Mouse (Mus musculus): Measurements from ENCODE around the gene Dock9. TPM values are rescaled to one million over a fixed set of nuclear protein-coding genes. Genes with fewer than 3 reads are reported as not detected.

Dock9 gene
- polyA plus RNA-seq, 1 experiment = 2.8 TPM

DNA sequence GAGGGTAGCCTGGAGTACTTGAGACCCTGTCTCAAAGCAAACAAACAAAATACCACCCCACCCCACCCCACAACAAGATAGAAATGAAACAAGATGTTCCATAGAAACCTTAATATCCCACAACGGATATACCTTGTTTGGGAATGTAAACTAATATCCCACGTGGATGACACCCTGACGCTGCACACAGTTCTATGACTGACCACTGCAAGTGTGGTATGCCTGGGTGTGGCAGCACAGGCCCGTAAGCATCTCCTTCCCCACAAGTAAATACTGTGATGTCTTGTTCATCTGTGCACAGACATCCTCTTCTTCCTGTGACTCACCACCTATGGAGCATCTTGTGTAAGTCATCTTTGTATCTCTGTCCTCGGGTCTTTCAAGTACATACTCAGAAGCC, 118.7 kb downstream of the Dock9 start:
- Histone ChIP-seq H3K27me3 (ENCODE audit: control insufficient read depth, insufficient read depth, insufficient read length) (no peaks in the 10 kb centered on the region), H3K4me3 (no peak overlapping the region), H3K79me2 (ENCODE audit: control insufficient read depth, insufficient read depth) (no peaks in the 10 kb centered on the region), H3K36me3 (ENCODE audit: control insufficient read depth, insufficient read depth) (no peaks in the 10 kb centered on the region), H3K4me2 (ENCODE audit: low read depth) (no peak overlapping the region), H3ac (ENCODE audit: control insufficient read depth, insufficient read length) (no peak overlapping the region)
- TF ChIP-seq MYOD1 (IDR thresholded peaks at IDR 0.05; ENCODE audit: control insufficient read depth in 1 of 3, insufficient read length in 2 of 3, low read depth in 2 of 3) = no peak
- TF ChIP-seq SRF (IDR thresholded peaks at IDR 0.05; ENCODE audit: control insufficient read depth, insufficient read length, low read depth) = peak; percentile 51
- no peak for TF ChIP-seq MAX (IDR thresholded peaks at IDR 0.05; ENCODE audit: low read depth)
- TF ChIP-seq TCF12 (IDR thresholded peaks at IDR 0.05; ENCODE audit: insufficient read depth, poor library complexity, severe bottlenecking) = no peak

DNA sequence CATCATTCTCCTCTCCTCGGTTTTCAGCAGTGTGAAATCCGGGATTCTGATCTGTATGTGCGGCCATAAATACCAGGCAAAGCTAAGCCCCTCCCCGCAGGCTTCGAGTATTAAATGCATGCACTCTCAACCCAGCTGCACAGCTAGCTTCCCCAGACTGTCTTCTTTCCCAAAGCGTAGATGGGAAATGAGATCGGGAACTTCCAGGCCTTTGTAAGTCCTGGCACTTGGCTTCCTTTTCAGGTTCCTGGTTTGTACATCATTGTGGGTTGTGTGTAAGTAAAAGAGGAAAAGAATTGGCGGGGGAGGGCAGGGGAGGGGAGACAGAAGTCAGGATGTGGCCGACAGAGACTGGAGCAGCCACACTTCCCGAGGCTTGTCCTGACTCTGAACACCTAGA, 119.2 kb downstream of the Dock9 start:
- Histone ChIP-seq H3K4me3 (no peak overlapping the region), H3K4me2 (ENCODE audit: low read depth) (no peak overlapping the region), H3ac (ENCODE audit: control insufficient read depth, insufficient read length) (no peak overlapping the region), H3K36me3 (ENCODE audit: control insufficient read depth, insufficient read depth) (no peaks in the 10 kb centered on the region), H3K79me2 (ENCODE audit: control insufficient read depth, insufficient read depth) (no peaks in the 10 kb centered on the region), H3K27me3 (ENCODE audit: control insufficient read depth, insufficient read depth, insufficient read length) (no peaks in the 10 kb centered on the region)
- TF ChIP-seq CEBPB (IDR thresholded peaks at IDR 0.05; ENCODE audit: insufficient read depth, poor library complexity, severe bottlenecking) (no peak), MYOG (IDR thresholded peaks at IDR 0.05; ENCODE audit: control insufficient read depth in 1 of 3, insufficient read depth in 1 of 3, insufficient read length in 2 of 3, low read depth in 2 of 3) (no peak), TCF3 (IDR thresholded peaks at IDR 0.05; ENCODE audit: insufficient read length, low read depth) (no peak), MYOD1 (IDR thresholded peaks at IDR 0.05; ENCODE audit: control insufficient read depth in 1 of 3, insufficient read length in 2 of 3, low read depth in 2 of 3) (no peak), USF1 (IDR thresholded peaks at IDR 0.05; ENCODE audit: low read depth) (no peak), POLR2A (IDR thresholded peaks at IDR 0.05; ENCODE audit: insufficient read length, low read depth) (no peak), POLR2AphosphoS2 (IDR thresholded peaks at IDR 0.05; ENCODE audit: insufficient read length, low read depth) (no peak), E2F4 (IDR thresholded peaks at IDR 0.05; ENCODE audit: insufficient read depth) (no peak), TCF12 (IDR thresholded peaks at IDR 0.05; ENCODE audit: insufficient read depth, poor library complexity, severe bottlenecking) (no peak), SRF (IDR thresholded peaks at IDR 0.05; ENCODE audit: control insufficient read depth, insufficient read length, low read depth) (no peak), REST (IDR thresholded peaks at IDR 0.05; ENCODE audit: insufficient read depth, insufficient read length) (no peak), MAX (IDR thresholded peaks at IDR 0.05; ENCODE audit: low read depth) (no peak)

DNA sequence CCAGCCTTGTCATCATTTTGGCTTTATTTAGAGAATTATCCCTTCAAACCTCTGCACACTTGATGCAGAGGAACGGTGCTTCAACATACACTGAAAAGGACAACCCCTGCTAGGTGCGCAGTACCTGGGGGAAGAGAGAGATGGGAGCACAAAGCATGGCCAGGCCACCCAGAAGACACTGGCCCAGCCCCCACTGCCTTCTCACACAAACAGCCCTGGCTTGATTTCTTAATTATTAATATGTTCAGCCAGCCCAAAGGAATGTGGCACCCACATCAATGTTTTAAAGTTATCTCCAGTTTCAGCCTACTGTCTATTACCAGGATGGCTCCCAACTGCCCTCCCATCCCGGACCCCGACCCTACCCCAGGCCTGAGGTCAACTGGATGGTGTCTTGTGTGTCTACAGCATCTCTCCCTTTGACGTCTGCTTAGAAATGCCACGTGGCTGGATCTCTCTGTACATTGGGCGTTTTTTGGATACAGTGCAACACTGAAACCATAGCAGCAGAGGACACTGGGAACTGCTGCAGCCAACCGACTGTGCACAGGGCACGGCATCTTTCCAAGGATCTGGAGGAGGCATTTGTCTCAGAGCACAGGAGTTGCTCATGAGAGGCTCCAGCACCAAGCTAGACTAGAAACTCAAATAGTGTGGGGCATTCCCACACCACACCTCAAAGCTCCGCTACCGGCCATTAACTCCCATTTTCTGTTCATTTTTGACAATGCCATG, 120.9 kb downstream of the Dock9 start:
- Histone ChIP-seq H3K36me3 (ENCODE audit: control insufficient read depth, insufficient read depth) (no peaks in the 10 kb centered on the region), H3K79me2 (ENCODE audit: control insufficient read depth, insufficient read depth) (no peaks in the 10 kb centered on the region), H3K27me3 (ENCODE audit: control insufficient read depth, insufficient read depth, insufficient read length) (no peaks in the 10 kb centered on the region), H3K4me2 (ENCODE audit: low read depth) (no peak overlapping the region), H3K4me3 (no peak overlapping the region), H3ac (ENCODE audit: control insufficient read depth, insufficient read length) (no peak overlapping the region)
- TF ChIP-seq POLR2AphosphoS2 (IDR thresholded peaks at IDR 0.05; ENCODE audit: insufficient read length, low read depth) (no peak), REST (IDR thresholded peaks at IDR 0.05; ENCODE audit: insufficient read depth, insufficient read length) (no peak), MYOD1 (IDR thresholded peaks at IDR 0.05; ENCODE audit: control insufficient read depth in 1 of 3, insufficient read length in 2 of 3, low read depth in 2 of 3) (no peak), E2F4 (IDR thresholded peaks at IDR 0.05; ENCODE audit: insufficient read depth) (no peak), USF1 (IDR thresholded peaks at IDR 0.05; ENCODE audit: low read depth) (no peak), TCF3 (IDR thresholded peaks at IDR 0.05; ENCODE audit: insufficient read length, low read depth) (no peak), CEBPB (IDR thresholded peaks at IDR 0.05; ENCODE audit: insufficient read depth, poor library complexity, severe bottlenecking) (no peak), TCF12 (IDR thresholded peaks at IDR 0.05; ENCODE audit: insufficient read depth, poor library complexity, severe bottlenecking) (no peak)

DNA sequence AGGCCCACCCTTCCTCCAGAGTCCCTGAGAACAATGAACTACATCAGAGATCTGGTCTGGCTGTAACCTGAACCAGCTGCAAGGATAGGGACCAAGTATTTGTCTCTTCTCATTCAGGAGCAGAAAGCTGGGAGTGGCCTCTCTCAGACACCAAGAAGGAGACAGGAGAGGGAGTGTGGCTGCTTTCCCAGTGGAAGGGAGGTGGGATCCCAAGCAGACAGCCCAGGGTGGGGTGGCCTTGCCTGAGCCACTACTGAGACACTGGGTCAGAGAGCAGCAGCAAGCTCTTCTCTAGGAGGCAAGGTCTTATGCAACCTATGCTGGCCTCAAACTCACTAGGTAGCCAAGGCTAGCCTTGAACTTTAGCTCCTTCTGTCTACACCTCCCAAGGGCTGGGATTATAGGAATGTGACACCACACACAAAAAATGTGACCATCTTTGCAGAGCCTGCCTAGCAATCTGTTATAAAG, 121.5 kb downstream of the Dock9 start:
- TF ChIP-seq REST (IDR thresholded peaks at IDR 0.05; ENCODE audit: insufficient read depth, insufficient read length) (no peak), POLR2AphosphoS2 (IDR thresholded peaks at IDR 0.05; ENCODE audit: insufficient read length, low read depth) (no peak), USF1 (IDR thresholded peaks at IDR 0.05; ENCODE audit: low read depth) (no peak), MYOD1 (IDR thresholded peaks at IDR 0.05; ENCODE audit: control insufficient read depth in 1 of 3, insufficient read length in 2 of 3, low read depth in 2 of 3) (no peak), MAX (IDR thresholded peaks at IDR 0.05; ENCODE audit: low read depth) (no peak), E2F4 (IDR thresholded peaks at IDR 0.05; ENCODE audit: insufficient read depth) (no peak), MYOG (IDR thresholded peaks at IDR 0.05; ENCODE audit: control insufficient read depth in 1 of 3, insufficient read depth in 1 of 3, insufficient read length in 2 of 3, low read depth in 2 of 3) (no peak), POLR2A (IDR thresholded peaks at IDR 0.05; ENCODE audit: insufficient read length, low read depth) (no peak), TCF3 (IDR thresholded peaks at IDR 0.05; ENCODE audit: insufficient read length, low read depth) (no peak), CEBPB (IDR thresholded peaks at IDR 0.05; ENCODE audit: insufficient read depth, poor library complexity, severe bottlenecking) (no peak), SRF (IDR thresholded peaks at IDR 0.05; ENCODE audit: control insufficient read depth, insufficient read length, low read depth) (no peak), TCF12 (IDR thresholded peaks at IDR 0.05; ENCODE audit: insufficient read depth, poor library complexity, severe bottlenecking) (no peak)
- Histone ChIP-seq H3ac (ENCODE audit: control insufficient read depth, insufficient read length) (no peak overlapping the region), H3K36me3 (ENCODE audit: control insufficient read depth, insufficient read depth) (no peaks in the 10 kb centered on the region), H3K4me3 (no peak overlapping the region), H3K4me2 (ENCODE audit: low read depth) (no peak overlapping the region), H3K27me3 (ENCODE audit: control insufficient read depth, insufficient read depth, insufficient read length) (no peaks in the 10 kb centered on the region), H3K79me2 (ENCODE audit: control insufficient read depth, insufficient read depth) (no peaks in the 10 kb centered on the region)

DNA sequence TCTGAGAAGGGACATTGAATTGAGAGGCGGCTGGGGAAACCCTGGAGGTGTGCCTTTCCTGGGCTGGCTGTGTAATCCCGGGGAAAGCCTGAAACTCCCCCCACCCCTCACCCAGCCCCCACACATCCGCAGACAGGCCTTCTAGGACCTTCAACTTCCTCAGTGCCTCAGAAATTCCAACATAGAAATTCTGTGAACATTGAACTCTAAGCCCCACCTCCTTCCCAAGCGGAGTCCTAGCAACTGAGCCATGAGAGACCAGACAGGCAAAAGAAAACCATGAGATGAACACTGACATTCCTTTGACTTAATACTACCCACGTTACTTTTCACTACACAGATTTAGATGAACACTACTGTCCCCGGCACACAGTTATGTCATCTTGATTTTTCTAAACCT, 122.1 kb downstream of the Dock9 start:
- Histone ChIP-seq H3K36me3 (ENCODE audit: control insufficient read depth, insufficient read depth) (no peaks in the 10 kb centered on the region), H3K4me3 (no peak overlapping the region), H3ac (ENCODE audit: control insufficient read depth, insufficient read length) (no peak overlapping the region), H3K27me3 (ENCODE audit: control insufficient read depth, insufficient read depth, insufficient read length) (no peaks in the 10 kb centered on the region), H3K79me2 (ENCODE audit: control insufficient read depth, insufficient read depth) (no peaks in the 10 kb centered on the region), H3K4me2 (ENCODE audit: low read depth) (no peak overlapping the region)
- TF ChIP-seq USF1 (IDR thresholded peaks at IDR 0.05; ENCODE audit: low read depth) (no peak), MYOD1 (IDR thresholded peaks at IDR 0.05; ENCODE audit: control insufficient read depth in 1 of 3, insufficient read length in 2 of 3, low read depth in 2 of 3) (no peak), E2F4 (IDR thresholded peaks at IDR 0.05; ENCODE audit: insufficient read depth) (no peak), REST (IDR thresholded peaks at IDR 0.05; ENCODE audit: insufficient read depth, insufficient read length) (no peak), TCF12 (IDR thresholded peaks at IDR 0.05; ENCODE audit: insufficient read depth, poor library complexity, severe bottlenecking) (no peak), SRF (IDR thresholded peaks at IDR 0.05; ENCODE audit: control insufficient read depth, insufficient read length, low read depth) (no peak), POLR2A (IDR thresholded peaks at IDR 0.05; ENCODE audit: insufficient read length, low read depth) (no peak), MYOG (IDR thresholded peaks at IDR 0.05; ENCODE audit: control insufficient read depth in 1 of 3, insufficient read depth in 1 of 3, insufficient read length in 2 of 3, low read depth in 2 of 3) (no peak)

All from myocyte (in vitro differentiated cells).